Mouse (Mus musculus): ENCODE measurements around the gene Pfn4. TPM values are rescaled to one million over a fixed set of nuclear protein-coding genes. Genes with fewer than 3 reads are reported as not detected.

The Pfn4 gene
- polyA plus RNA-seq, 1 experiment from 2014 or later, result 10.8 TPM

GRCm38 (mm10) chr12:4811036-4811435 lies 42.2 kb downstream of the Pfn4 start:
- Histone ChIP-seq H3K9ac (no peak overlapping the region), H3K4me1 (replicated peaks) (no peaks in the 10 kb centered on the region), H3K27me3 (no peaks in the 10 kb centered on the region; the same call in 1 of the 2 replicates), H3K9me3 (no peaks in the 10 kb centered on the region; the same call in 1 of the 2 replicates), H3K36me3 (no peaks in the 10 kb centered on the region), H3K27ac (replicated peaks) (no peak overlapping the region), H3K4me3 (no peak overlapping the region), H3K4me2 (no peak overlapping the region)
- ATAC-seq (ENCODE audit: low read depth), result no peak
- WGBS, result 81% methylated on average over 4 of the region's 4 CpGs

DNA sequence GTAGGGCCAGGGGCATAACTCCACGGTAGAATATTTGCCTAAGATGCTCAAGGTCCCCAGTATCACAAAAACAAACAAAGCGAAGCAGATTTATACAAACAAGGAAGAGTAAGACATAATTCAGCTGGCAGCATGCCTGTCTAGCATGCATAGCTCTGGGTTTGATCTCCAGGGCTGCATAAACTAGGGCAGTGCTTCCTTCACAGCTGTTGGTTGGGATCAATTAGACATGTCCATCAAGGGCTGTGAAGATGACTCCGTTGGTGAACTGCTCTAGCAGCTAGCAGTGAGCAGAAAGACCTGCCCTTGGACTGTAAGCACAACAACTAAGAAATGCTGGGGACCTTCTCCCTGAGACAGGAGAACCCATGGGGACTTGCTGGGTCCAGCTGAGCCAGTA lies 42.9 kb downstream of the Pfn4 start:
- no peaks in the 10 kb centered on the region; the same call in 1 of the 2 replicates for H3K9me3 ChIP-seq
- no peak for ATAC-seq (ENCODE audit: low read depth)
- no peak overlapping the region for H3K27ac ChIP-seq (replicated peaks)
- no peaks in the 10 kb centered on the region; the same call in 1 of the 2 replicates for H3K27me3 ChIP-seq
- no peaks in the 10 kb centered on the region for H3K36me3 ChIP-seq
- WGBS, result 75% methylated on average over 3 of the region's 3 CpGs
- no peak overlapping the region for H3K4me2 ChIP-seq
- peaks cover 6% of the 10 kb centered on the region for H3K4me1 ChIP-seq (replicated peaks)
- no peak overlapping the region for H3K4me3 ChIP-seq
- no peak overlapping the region for H3K9ac ChIP-seq

GRCm38 (mm10) chr12:4813636-4814035 lies 44.8 kb downstream of the Pfn4 start:
- no peak for ATAC-seq (ENCODE audit: low read depth)
- 76% methylated on average over 4 of the region's 4 CpGs for whole genome bisulfite sequencing
- no peak overlapping the region for H3K9ac ChIP-seq
- peaks cover 15% of the 10 kb centered on the region for H3K4me1 ChIP-seq (replicated peaks)
- H3K4me3 ChIP-seq, result no peak overlapping the region
- no peaks in the 10 kb centered on the region for H3K36me3 ChIP-seq
- H3K27ac ChIP-seq (replicated peaks), result no peak overlapping the region
- H3K9me3 ChIP-seq, result no peaks in the 10 kb centered on the region; the same call in 1 of the 2 replicates
- H3K4me2 ChIP-seq, result no peak overlapping the region
- no peaks in the 10 kb centered on the region; the same call in 1 of the 2 replicates for H3K27me3 ChIP-seq

- H3K4me3 ChIP-seq, result peak overlapping the region; percentile 71
- 11% methylated on average over 24 of the region's 24 CpGs for WGBS
- no peaks in the 10 kb centered on the region; the same call in 1 of the 2 replicates for H3K27me3 ChIP-seq
- H3K36me3 ChIP-seq, result peaks cover 14% of the 10 kb centered on the region
- peaks cover 27% of the 10 kb centered on the region for H3K4me1 ChIP-seq (replicated peaks)
- H3K4me2 ChIP-seq, result peak overlapping the region; percentile 64
- H3K27ac ChIP-seq (replicated peaks), result peak overlapping the region; percentile 85
- H3K9ac ChIP-seq, result peak overlapping the region; percentile 75
- H3K9me3 ChIP-seq, result no peaks in the 10 kb centered on the region
- peak; percentile 86 for ATAC-seq (ENCODE audit: low read depth)
These were observed 48.0 kb downstream of the Pfn4 start for GRCm38 (mm10) chr12:4816680-4817360.

DNA sequence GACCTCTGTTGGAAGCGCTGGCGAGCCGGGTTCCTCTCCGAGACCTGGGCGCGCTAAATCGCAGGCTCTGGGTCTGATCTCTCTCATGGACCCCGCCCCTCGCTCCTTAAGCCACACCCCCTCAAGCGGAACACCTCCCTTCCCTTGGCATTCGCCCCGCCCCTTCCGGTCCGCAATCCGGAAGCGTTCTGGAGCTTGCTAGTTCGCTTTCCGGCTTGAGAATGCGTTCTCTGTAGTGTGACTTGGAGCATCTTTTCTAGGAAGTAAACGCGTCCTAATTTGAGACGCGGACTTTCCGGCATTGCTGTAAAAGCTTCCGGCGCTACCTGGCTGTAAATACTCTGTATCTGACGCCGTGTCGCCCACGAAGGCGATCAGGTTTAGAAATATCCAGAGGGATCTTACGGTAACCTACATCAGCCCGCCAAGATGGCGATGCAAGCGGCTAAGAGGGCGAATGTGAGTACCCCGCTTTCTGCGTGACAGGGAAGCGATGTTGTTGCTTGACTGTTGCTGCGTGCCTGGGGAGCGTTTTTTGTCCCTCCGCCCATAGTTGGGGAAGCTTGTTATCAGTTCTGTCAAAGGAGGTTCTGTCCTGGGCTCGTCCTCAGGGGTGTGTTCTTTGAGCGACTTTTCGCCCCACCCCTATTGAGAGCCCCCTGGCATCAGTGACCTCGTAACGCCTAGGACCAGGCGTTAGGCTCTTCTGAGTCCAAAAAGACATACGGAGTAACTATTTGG lies 48.7 kb downstream of the Pfn4 start, which contains the start of gene Sf3b6:
TSS of gene Sf3b6 (plus strand) at position 184 of the 741 bp plus-strand sequence.
- H3K27me3 ChIP-seq, result no peaks in the 10 kb centered on the region; the same call in 1 of the 2 replicates
- H3K36me3 ChIP-seq, result peaks cover 20% of the 10 kb centered on the region
- H3K4me2 ChIP-seq, result peak within 1 kb of the TSS; percentile 86
- H3K9ac ChIP-seq, result peak within 1 kb of the TSS; percentile 80
- peak; percentile 99 for ATAC-seq (ENCODE audit: low read depth)
- under 1% methylated on average over 49 of the region's 49 CpGs for WGBS
- H3K9me3 ChIP-seq, result no peaks in the 10 kb centered on the region
- peaks cover 27% of the 10 kb centered on the region for H3K4me1 ChIP-seq (replicated peaks)
- peak within 1 kb of the TSS; percentile 85 for H3K27ac ChIP-seq (replicated peaks)
- H3K4me3 ChIP-seq, result peak within 1 kb of the TSS; percentile 71

- no peak overlapping the region for H3K9ac ChIP-seq
- 74% methylated on average over 3 of the region's 3 CpGs for WGBS
- no peaks in the 10 kb centered on the region for H3K9me3 ChIP-seq
- no peak overlapping the region for H3K4me3 ChIP-seq
- H3K36me3 ChIP-seq, result peaks cover 81% of the 10 kb centered on the region
- ATAC-seq (ENCODE audit: low read depth), result peak; percentile 36; the same call in 1 of the 2 replicates
- H3K27ac ChIP-seq (replicated peaks), result no peak overlapping the region
- no peaks in the 10 kb centered on the region for H3K27me3 ChIP-seq
- no peaks in the 10 kb centered on the region for H3K4me1 ChIP-seq (replicated peaks)
- no peak overlapping the region for H3K4me2 ChIP-seq
These were observed 58.4 kb downstream of the Pfn4 start for GRCm38 (mm10) chr12:4827256-4827655.

Other genes with a start within 250 kb of the Pfn4 start
- 21.6 and 22.3 TPM in 2 replicates for gene Itsn2, start 176.4 kb upstream of the Pfn4 start, polyA plus RNA-seq (2015; fragmentation: Nextera tagmentation; extraction: Ambion mirVana)
- gene Gm3625, start 176.1 kb upstream of the Pfn4 start, polyA plus RNA-seq (2015; fragmentation: Nextera tagmentation; extraction: Ambion mirVana), result not detected in 2 replicates
- gene Fam228a, start 30.6 kb upstream of the Pfn4 start, polyA plus RNA-seq (2015; fragmentation: Nextera tagmentation; extraction: Ambion mirVana), result 0.45 and 0.66 TPM in 2 replicates
- gene Fam228b, start 245 bp downstream of the Pfn4 start, polyA plus RNA-seq (2015; fragmentation: Nextera tagmentation; extraction: Ambion mirVana), result 3.5 and 4.8 TPM in 2 replicates
- 245 and 256 TPM in 2 replicates for gene Sf3b6, start 48.5 kb downstream of the Pfn4 start, polyA plus RNA-seq (2015; fragmentation: Nextera tagmentation; extraction: Ambion mirVana)
- gene Fkbp1b, start 72.6 kb downstream of the Pfn4 start, polyA plus RNA-seq (2015; fragmentation: Nextera tagmentation; extraction: Ambion mirVana), result 101 and 130 TPM in 2 replicates
- 17.1 and 17.9 TPM in 2 replicates for gene Wdcp, start 74.3 kb downstream of the Pfn4 start, polyA plus RNA-seq (2015; fragmentation: Nextera tagmentation; extraction: Ambion mirVana)
- gene Mfsd2b, start 105.3 kb downstream of the Pfn4 start, polyA plus RNA-seq (2015; fragmentation: Nextera tagmentation; extraction: Ambion mirVana), result 2.8 and 3.2 TPM in 2 replicates
- 41.0 and 45.4 TPM in 2 replicates for gene Ubxn2a, start 138.7 kb downstream of the Pfn4 start, polyA plus RNA-seq (2015; fragmentation: Nextera tagmentation; extraction: Ambion mirVana)
- gene Atad2b, start 148.3 kb downstream of the Pfn4 start, polyA plus RNA-seq (2015; fragmentation: Nextera tagmentation; extraction: Ambion mirVana), result 12.8 and 14.2 TPM in 2 replicates

Data from neural tube, embryonic 13.5 days (tissue).